Mouse (Mus musculus): ENCODE measurements around the gene Ceacam1.

Gene Ceacam1

GRCm38 (mm10) chr7:25411861-25412260 lies 65.5 kb downstream of the Ceacam1 start:
- DNase-seq (ENCODE audit: low spot score in 2 of 2), result no peak

Data from spleen, postnatal 10 days (tissue).